Mouse (Mus musculus) left cerebral cortex, postnatal 14 days (tissue): ENCODE results near the gene Erbb4. TPM values are rescaled to one million over a fixed set of nuclear protein-coding genes. Genes with fewer than 3 reads are reported as not detected.

ENCODE experiments used
- DNase-seq, 2 experiments: peaks; one replicate each; pipeline ENCODE4 v3.0.0; 2021 to 2022; ENCODE audit warnings: low spot score in 2 of 2, mixed read lengths in 1 of 2
- intact Hi-C: fragments of 180-260 bp; cut with DNase I; formaldehyde crosslinking; loops from one replicate; pipeline ENCODE4 v1.15.1; 2025
- long read RNA-seq, 2 experiments: library from polyadenylated mRNA; stranded (forward); transcript quantifications; one replicate each; pipeline ENCODE4 v2.0.0; 2021
- total RNA-seq, 2 experiments: library from RNA; stranded (reverse); gene quantifications; 2 replicates each; pipeline ENCODE4 v1.2.3; 2021

The Erbb4 gene
- 10 to 100 TPM; 55.3 to 57.2 TPM for total RNA-seq
- long read RNA-seq, experiment 1, partial matches to known transcripts: 2 of 6 reads
- long read RNA-seq, experiment 1, other reads (novel, unspliced or antisense): 4 of 6 reads
- long read RNA-seq, experiment 2, partial matches to known transcripts: 0 of 1 reads
- long read RNA-seq, experiment 2, other reads (novel, unspliced or antisense): 1 of 1 reads

- peak; percentile 5 to 40 for DNase-seq
- intact Hi-C loops: no loop called here
Measured at GRCm38 (mm10) chr1:69107485-69108158, at the start of gene Erbb4. Erbb4 (minus strand) TSS chr1:69108059.

- intact Hi-C loops: no loop called here
- DNase-seq: peak in 1 of 2 experiments; percentile 8
Measured at GRCm38 (mm10) chr1:69157346-69157745, 49.5 kb upstream of the Erbb4 start.

DNA sequence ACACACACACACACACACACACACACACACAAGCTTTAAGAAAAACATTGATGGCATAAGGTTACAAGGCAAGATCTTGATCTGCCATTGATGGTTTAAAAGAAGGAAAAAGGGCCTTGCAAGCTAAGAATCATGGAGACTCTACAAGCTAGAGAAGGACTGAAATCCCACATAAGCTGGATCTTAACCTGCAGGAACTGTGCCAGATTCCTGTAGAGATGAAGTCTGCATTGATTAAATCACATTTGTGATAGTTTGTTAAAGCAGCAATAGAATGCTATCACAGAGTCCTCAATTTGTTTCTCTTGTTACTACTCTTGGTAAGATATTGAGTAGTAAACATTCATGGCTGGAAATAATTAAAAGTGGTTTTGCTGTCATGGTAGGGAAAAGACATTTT is 33.5 kb upstream of the Erbb4 start:
- no peak for DNase-seq
- intact Hi-C loops: no loop called here

DNA sequence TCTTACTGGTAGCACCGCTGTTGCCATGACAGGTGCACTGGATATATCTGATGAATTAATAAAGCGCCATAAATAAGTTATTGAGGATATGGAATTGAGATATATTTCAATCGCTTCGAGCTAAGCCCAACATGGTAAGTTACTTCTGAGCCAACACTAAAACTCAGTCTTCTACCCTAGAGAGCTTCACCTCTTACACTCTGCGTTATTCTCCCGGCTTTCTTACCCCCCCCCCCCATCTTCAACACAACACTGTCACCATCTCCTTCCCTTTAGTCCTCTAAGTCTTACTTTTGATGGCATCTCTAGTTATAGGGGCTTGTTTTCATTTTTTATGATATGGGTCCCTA is 31.6 kb upstream of the Erbb4 start:
- DNase-seq: no peak
- intact Hi-C loops: loop anchor here (10.0 kb wide), 3 partner anchors 1025 to 1955 kb away; no protein-coding TSS in a partner anchor

DNA sequence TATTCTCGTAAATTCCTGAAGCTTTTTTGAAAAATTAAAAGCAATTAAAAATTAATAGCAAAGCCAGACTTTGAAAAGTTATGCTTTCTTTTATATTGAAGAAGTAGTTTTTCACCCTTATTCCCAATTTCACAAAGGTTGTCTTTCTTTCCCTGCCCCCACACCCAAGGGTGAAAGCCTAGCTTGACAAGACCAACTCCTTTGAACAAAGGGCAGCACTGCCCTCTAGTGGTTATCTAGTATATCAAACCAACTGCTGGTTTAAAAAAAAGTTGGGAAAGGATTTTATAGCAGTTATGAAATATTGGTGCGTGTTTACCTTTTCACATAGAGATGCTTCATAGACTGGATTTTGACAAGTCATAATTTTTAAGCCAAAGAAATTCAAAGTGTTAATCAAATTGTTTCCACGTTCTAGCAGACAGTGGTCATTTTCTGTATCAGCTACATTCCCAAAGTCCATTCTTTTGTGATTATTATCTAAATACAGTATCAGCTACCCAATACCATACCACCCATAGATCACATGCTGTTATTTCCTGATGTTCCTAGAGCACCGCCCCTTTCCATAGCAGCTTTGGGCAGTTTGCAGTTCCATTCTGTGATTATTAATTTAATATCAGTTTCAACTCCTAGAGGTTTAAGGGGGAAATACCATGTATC is 31.1 kb upstream of the Erbb4 start:
- peak; percentile 67 to 74 for DNase-seq
- intact Hi-C loops: loop anchor here (10.0 kb wide), 3 partner anchors 1024 to 1954 kb away; no protein-coding TSS in a partner anchor

- intact Hi-C loops: no loop called here
- DNase-seq: peak in 1 of 2 experiments; percentile 26
Measured at GRCm38 (mm10) chr1:69124147-69124848, 16.4 kb upstream of the Erbb4 start.

DNA sequence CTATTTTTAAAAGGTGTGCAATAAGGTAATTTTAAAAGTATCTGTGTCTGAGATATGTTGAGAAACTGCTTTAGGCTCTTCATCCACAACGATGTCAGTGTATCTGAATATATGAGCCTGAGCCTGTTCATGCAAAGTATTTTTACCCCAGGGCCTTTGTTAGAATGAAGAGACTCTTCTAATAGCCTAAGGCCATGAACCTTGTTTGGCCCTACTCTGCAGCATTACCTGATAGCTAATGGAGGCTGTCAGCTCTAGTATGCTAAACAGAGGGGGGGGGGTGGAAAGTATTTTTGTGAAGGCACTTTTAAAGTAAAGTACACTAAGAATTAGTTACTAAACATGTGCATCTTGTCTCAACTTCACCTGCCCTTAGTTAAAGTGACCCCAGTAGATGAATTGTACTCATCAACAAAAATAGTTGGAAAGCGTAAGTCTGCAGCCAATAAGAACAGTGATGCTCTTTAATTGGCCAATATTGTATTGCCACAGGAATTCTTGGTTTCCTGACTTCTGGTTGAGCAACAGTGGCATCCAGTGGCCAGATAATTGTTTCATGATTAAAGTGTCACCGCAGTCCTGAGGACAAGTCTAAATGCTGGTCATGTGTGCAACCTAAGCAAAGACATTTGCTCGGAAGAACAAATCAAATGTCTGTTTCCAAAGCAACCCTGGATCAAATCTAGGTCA is 10.5 kb upstream of the Erbb4 start:
- intact Hi-C loops: no loop called here
- DNase-seq: peak; percentile 10 to 11

GRCm38 (mm10) chr1:69108159-69108925 is 483 bp upstream of the Erbb4 start:
- peak; percentile 20 to 42 for DNase-seq
- intact Hi-C loops: no loop called here

DNA sequence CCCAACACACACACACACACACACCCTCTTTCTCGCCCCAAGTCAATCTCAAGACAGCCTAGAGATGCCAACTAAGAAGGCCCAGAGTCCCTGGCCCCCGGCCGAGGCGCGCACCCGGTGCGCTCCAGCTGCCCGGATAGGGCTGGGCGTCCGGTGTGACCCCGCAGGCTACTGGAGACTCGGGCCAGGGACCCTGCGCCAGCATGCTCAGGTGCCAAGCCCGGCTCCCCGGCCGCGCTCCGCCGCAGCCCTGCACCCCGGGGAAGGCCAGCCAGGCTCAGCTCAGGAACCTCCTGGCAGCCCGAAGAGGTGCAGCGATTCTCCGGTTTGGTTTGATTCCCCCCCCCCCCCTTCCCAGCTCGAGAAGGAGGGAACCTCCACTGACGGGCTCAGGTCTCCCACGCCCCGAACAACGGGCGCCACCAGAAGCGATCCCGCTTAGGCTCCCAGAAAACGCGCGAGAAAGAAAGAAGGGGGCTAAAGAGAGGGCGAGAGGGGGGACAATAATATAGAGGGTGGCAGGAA is 860 bp downstream of the Erbb4 start:
- intact Hi-C loops: no loop called here
- peak; percentile 5 to 6 for DNase-seq

- intact Hi-C loops: no loop called here
- peak; percentile 2 to 10 for DNase-seq
Measured at GRCm38 (mm10) chr1:69106322-69106761, 1.5 kb downstream of the Erbb4 start.

DNA sequence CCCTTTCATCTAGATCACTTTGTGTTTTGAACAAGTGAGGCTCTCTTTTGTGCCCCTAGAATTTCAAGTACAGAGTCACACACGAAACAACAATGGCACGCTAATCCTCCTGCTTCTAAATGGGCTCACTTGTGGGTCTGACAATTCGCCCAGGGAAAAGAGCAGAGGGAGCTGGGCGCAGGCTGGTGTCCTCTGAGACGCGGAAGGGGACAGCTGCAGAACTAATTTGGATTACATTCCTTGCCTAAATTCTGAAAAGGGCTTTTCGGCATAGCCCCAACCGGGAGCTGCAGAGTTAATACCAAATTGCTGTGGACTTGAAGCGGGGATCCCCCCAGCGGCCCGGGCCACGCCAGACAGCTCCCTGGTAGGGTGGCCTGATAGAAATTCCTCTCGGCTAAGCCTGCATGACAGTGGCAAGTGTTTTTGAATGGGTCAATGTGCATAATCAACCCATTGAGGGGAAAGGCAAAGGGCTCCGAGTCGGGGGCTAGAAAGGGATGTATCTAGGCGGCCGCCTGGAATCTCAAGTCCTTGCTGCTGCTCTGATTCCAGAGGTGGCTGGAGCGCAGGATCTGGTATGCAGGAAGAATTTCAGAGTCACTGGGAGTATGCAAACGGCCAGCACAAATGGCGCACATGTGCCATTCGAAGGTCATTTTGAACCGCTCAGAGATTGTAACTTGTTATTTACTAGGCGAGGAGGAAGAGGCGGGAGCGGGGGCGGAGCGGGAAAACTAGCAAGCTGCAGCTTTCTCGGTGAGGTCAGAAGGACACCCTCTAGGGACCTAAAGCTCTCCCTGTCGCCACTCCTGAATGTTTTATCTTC is 2.2 kb downstream of the Erbb4 start:
- intact Hi-C loops: no loop called here
- peak; percentile 7 to 13 for DNase-seq

- intact Hi-C loops: no loop called here
Measured at GRCm38 (mm10) chr1:69105096-69105492, 2.8 kb downstream of the Erbb4 start.

DNA sequence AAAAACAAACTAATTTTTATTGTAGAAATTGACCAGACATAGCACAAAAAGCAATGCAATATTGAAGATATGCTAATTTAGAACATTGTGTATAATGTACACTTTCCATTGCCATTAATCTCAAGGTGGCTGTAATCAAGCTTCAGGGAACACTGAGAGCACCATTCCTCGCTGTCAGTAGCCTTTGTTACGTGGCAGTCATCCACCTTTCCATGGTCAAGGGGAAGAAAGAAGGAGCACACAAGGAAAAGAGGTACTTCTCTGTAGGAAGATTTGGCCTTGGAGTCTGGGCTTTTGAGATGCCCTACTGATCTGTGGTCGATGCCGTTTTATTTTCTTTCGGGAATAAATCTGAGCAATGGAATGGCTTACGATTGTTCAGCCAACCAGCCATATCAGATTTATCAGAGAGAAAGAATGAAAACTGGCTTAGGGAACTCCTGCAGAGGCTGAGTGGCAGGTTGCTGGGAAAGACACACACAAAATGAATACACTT is 4.6 kb downstream of the Erbb4 start:
- no peak for DNase-seq
- intact Hi-C loops: no loop called here

More at GRCm38 (mm10) chr1:69105096-69105492, 2.8 kb downstream of the Erbb4 start:
- DNase-seq: peak in 1 of 2 experiments; percentile 13

DNA sequence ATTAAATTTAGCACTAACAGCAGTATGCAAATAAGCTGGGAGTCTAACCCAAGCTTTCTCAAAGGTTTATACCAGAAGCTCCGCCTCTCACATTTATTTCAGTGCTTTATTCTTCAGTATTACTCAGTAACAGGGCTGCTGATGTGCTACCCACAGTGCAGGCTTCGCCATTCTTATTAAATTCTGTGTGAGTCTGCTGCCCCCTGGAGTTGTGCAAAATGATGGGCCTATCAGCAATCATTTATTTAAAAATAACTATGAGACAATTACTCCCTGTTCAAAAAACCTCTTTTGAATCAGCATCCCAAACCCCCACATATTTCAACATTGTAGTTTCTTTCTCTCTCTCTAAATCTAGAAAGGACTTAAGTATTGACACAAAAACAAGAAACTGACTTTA is 6.2 kb downstream of the Erbb4 start:
- DNase-seq: no peak
- intact Hi-C loops: no loop called here

GRCm38 (mm10) chr1:69093052-69093451 is 14.8 kb downstream of the Erbb4 start:
- intact Hi-C loops: no loop called here
- DNase-seq: no peak

- no peak for DNase-seq
- intact Hi-C loops: no loop called here
Measured at GRCm38 (mm10) chr1:69089331-69089730, 18.5 kb downstream of the Erbb4 start.

DNA sequence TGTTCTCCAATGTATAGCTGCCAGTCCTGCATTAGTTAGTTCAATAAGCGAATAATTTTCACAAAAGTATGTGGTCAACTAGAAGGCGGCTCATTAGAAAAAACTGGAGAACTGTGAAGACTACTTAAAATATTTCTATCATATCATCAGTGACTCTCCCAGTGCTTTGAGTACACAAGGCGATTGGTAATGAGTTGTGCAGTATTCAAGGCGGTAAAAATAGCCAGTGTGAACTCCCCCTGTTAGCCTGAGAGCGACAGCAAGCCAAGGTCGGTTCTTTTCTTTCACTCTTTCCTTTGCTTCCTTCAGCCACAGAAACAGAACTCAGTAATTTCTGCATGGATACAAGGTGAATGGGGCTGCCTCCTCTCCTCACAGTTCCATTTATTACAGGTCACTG is 22.1 kb downstream of the Erbb4 start:
- no peak for DNase-seq
- intact Hi-C loops: no loop called here
